Mouse (Mus musculus): ENCODE data around the gene Myo1e. TPM values are rescaled to one million over a fixed set of nuclear protein-coding genes. Genes with fewer than 3 reads are reported as not detected.

The Myo1e gene
- total RNA-seq (2021) = 10 to 100 TPM; 22.6 to 23.3 TPM

GRCm38 (mm10) chr9:70207151-70207831 lies at the start of gene Myo1e:
Gene Myo1e (plus strand): TSS chr9:70207350.
- intact Hi-C loops (cut with DNase I) = loop anchor here (2.0 to 5.0 kb wide), 2 partner anchors 120 to 186 kb away; no protein-coding TSS in a partner anchor
- DNase-seq = peak; percentile 93 to 96

- intact Hi-C loops (cut with DNase I) = no loop called here
Observed at GRCm38 (mm10) chr9:70160071-70160470, 47.1 kb upstream of the Myo1e start.

GRCm38 (mm10) chr9:70168973-70169372 lies 38.2 kb upstream of the Myo1e start:
- DNase-seq = peak in 1 of 2 experiments; percentile 10

More at GRCm38 (mm10) chr9:70160071-70160470, 47.1 kb upstream of the Myo1e start:
- DNase-seq = no peak

GRCm38 (mm10) chr9:70174291-70174848 lies 32.8 kb upstream of the Myo1e start:
- no peak for DNase-seq
- intact Hi-C loops (cut with DNase I) = no loop called here

More at GRCm38 (mm10) chr9:70168973-70169372, 38.2 kb upstream of the Myo1e start:
- intact Hi-C loops (cut with DNase I) = no loop called here

- DNase-seq = no peak
- intact Hi-C loops (cut with DNase I) = no loop called here
Observed at GRCm38 (mm10) chr9:70174896-70175295, 32.3 kb upstream of the Myo1e start.

- no peak for DNase-seq
- intact Hi-C loops (cut with DNase I) = no loop called here
Observed at GRCm38 (mm10) chr9:70176291-70176690, 30.9 kb upstream of the Myo1e start.

GRCm38 (mm10) chr9:70181719-70182118 lies 25.4 kb upstream of the Myo1e start:
- DNase-seq = no peak
- intact Hi-C loops (cut with DNase I) = no loop called here

- DNase-seq = no peak
- intact Hi-C loops (cut with DNase I) = no loop called here
Observed at GRCm38 (mm10) chr9:70182639-70183038, 24.5 kb upstream of the Myo1e start.

- no peak for DNase-seq
- intact Hi-C loops (cut with DNase I) = loop anchor here (5.0 kb wide), 1 partner anchor 185 kb away; no protein-coding TSS in a partner anchor
Observed at GRCm38 (mm10) chr9:70192336-70192735, 14.8 kb upstream of the Myo1e start.

- DNase-seq = no peak
- intact Hi-C loops (cut with DNase I) = loop anchor here (5.0 kb wide), 1 partner anchor 183 kb away; no protein-coding TSS in a partner anchor
Observed at GRCm38 (mm10) chr9:70194622-70195021, 12.5 kb upstream of the Myo1e start.

GRCm38 (mm10) chr9:70196956-70197659 lies 10.0 kb upstream of the Myo1e start:
- intact Hi-C loops (cut with DNase I) = no loop called here
- DNase-seq = no peak

GRCm38 (mm10) chr9:70197992-70198391 lies 9.2 kb upstream of the Myo1e start:
- DNase-seq = no peak

GRCm38 (mm10) chr9:70202753-70203152 lies 4.4 kb upstream of the Myo1e start:
- intact Hi-C loops (cut with DNase I) = no loop called here
- DNase-seq = peak; percentile 42 to 73

More at GRCm38 (mm10) chr9:70197992-70198391, 9.2 kb upstream of the Myo1e start:
- intact Hi-C loops (cut with DNase I) = no loop called here

GRCm38 (mm10) chr9:70203267-70204076 lies 3.7 kb upstream of the Myo1e start:
- intact Hi-C loops (cut with DNase I) = no loop called here

GRCm38 (mm10) chr9:70207981-70208521 lies 901 bp downstream of the Myo1e start:
- peak; percentile 58 for DNase-seq
- intact Hi-C loops (cut with DNase I) = loop anchor here (2.0 to 5.0 kb wide), 4 partner anchors 53 to 185 kb away; no protein-coding TSS in a partner anchor

More at GRCm38 (mm10) chr9:70203267-70204076, 3.7 kb upstream of the Myo1e start:
- DNase-seq = no peak

GRCm38 (mm10) chr9:70208751-70209150 lies 1.6 kb downstream of the Myo1e start:
- intact Hi-C loops (cut with DNase I) = loop anchor here (2.0 to 5.0 kb wide), 3 partner anchors 52 to 119 kb away; no protein-coding TSS in a partner anchor
- DNase-seq = peak in 1 of 2 experiments; percentile 27

GRCm38 (mm10) chr9:70209296-70210049 lies 2.3 kb downstream of the Myo1e start:
- DNase-seq = peak; percentile 25 to 35
- intact Hi-C loops (cut with DNase I) = loop anchor here (2.0 to 5.0 kb wide), 3 partner anchors 51 to 118 kb away; no protein-coding TSS in a partner anchor

- no peak for DNase-seq
- intact Hi-C loops (cut with DNase I) = no loop called here
Observed at GRCm38 (mm10) chr9:70211638-70212037, 4.5 kb downstream of the Myo1e start.

GRCm38 (mm10) chr9:70216517-70216916 lies 9.4 kb downstream of the Myo1e start:
- no peak for DNase-seq
- intact Hi-C loops (cut with DNase I) = no loop called here
